Mouse (Mus musculus) layer of hippocampus, adult 9-10 months (tissue): ENCODE measurements around the gene Tgfb3.

ENCODE experiments used
- DNase-seq: peaks from one replicate; pipeline ENCODE4 v3.0.0; 2022; ENCODE audit warnings: low spot score

Gene Tgfb3

GRCm38 (mm10) chr12:86078553-86079201 lies at the start of gene Tgfb3:
Gene Tgfb3 (minus strand): TSS chr12:86079041.
- no peak for DNase-seq

- DNase-seq, result no peak
Measured at GRCm38 (mm10) chr12:86128122-86128521, 49.3 kb upstream of the Tgfb3 start.

GRCm38 (mm10) chr12:86124016-86124415 lies 45.2 kb upstream of the Tgfb3 start:
- no peak for DNase-seq

GRCm38 (mm10) chr12:86116295-86116835 lies 37.5 kb upstream of the Tgfb3 start:
- no peak for DNase-seq

GRCm38 (mm10) chr12:86110637-86111036 lies 31.8 kb upstream of the Tgfb3 start:
- no peak for DNase-seq

GRCm38 (mm10) chr12:86109531-86109930 lies 30.7 kb upstream of the Tgfb3 start:
- no peak for DNase-seq

GRCm38 (mm10) chr12:86107645-86108044 lies 28.8 kb upstream of the Tgfb3 start:
- DNase-seq, result no peak

GRCm38 (mm10) chr12:86106086-86106485 lies 27.2 kb upstream of the Tgfb3 start:
- no peak for DNase-seq

GRCm38 (mm10) chr12:86105546-86105945 lies 26.7 kb upstream of the Tgfb3 start:
- DNase-seq, result no peak

- no peak for DNase-seq
Measured at GRCm38 (mm10) chr12:86104297-86104696, 25.5 kb upstream of the Tgfb3 start.

GRCm38 (mm10) chr12:86103852-86104251 lies 25.0 kb upstream of the Tgfb3 start:
- no peak for DNase-seq

- DNase-seq, result no peak
Measured at GRCm38 (mm10) chr12:86103391-86103790, 24.6 kb upstream of the Tgfb3 start.

- no peak for DNase-seq
Measured at GRCm38 (mm10) chr12:86102686-86103085, 23.8 kb upstream of the Tgfb3 start.

GRCm38 (mm10) chr12:86100711-86101110 lies 21.9 kb upstream of the Tgfb3 start:
- no peak for DNase-seq

GRCm38 (mm10) chr12:86097781-86098180 lies 18.9 kb upstream of the Tgfb3 start:
- DNase-seq, result no peak

- no peak for DNase-seq
Measured at GRCm38 (mm10) chr12:86095806-86096205, 17.0 kb upstream of the Tgfb3 start.

GRCm38 (mm10) chr12:86094075-86094474 lies 15.2 kb upstream of the Tgfb3 start:
- no peak for DNase-seq

- no peak for DNase-seq
Measured at GRCm38 (mm10) chr12:86091601-86092132, 12.8 kb upstream of the Tgfb3 start.

GRCm38 (mm10) chr12:86090764-86091163 lies 11.9 kb upstream of the Tgfb3 start:
- DNase-seq, result no peak

GRCm38 (mm10) chr12:86088042-86088441 lies 9.2 kb upstream of the Tgfb3 start:
- no peak for DNase-seq

- no peak for DNase-seq
Measured at GRCm38 (mm10) chr12:86086550-86086949, 7.7 kb upstream of the Tgfb3 start.

- DNase-seq, result no peak
Measured at GRCm38 (mm10) chr12:86085873-86086272, 7.0 kb upstream of the Tgfb3 start.

- DNase-seq, result no peak
Measured at GRCm38 (mm10) chr12:86082481-86083012, 3.7 kb upstream of the Tgfb3 start, which contains the start of gene Ift43. Gene Ift43 (plus strand): TSS chr12:86082541.
